Mouse (Mus musculus): ENCODE results near the gene Ccdc18.

- TF ChIP-seq POLR2A (IDR thresholded peaks at IDR 0.05; ENCODE audit: insufficient read depth, low read depth, low read length) (no peak), CTCF (IDR thresholded peaks at IDR 0.05; ENCODE audit: insufficient read depth, low read depth, low read length) (no peak)
Observed at GRCm38 (mm10) chr5:108097676-108098075, 35.0 kb upstream of the Ccdc18 start.

Data from olfactory bulb, adult 2 months (tissue).